Comparison of ENCODE assay signal across 15 mouse cellular contexts in the genomic region with DNA sequence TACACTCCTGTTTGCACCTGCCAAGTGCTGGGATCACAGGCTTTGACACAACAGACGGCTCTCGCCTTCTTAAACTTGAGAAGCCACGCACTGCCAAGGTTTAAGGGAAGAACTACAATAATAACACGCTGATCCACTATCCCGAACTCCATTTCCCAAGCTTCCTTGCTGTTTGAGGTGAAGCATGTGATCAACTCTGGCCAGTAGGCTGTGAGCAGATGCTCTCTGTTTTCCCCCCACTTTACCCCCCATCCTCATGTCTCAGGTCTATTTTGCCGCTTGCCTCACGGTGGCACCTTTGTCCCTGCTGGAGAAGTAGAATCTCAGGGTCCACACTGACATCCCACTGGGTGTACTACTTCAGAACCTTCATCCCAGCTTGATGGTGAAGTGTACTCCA. TPM values are rescaled to one million over a fixed set of nuclear protein-coding genes. Genes with fewer than 3 reads are reported as not detected.
DNase-seq lines count a peak whose midpoint lies in the region; ATAC-seq lines count a peak whose summit lies in the region.
"Had no signal": no experiment of that assay in that cellular context is flagged by ENCODE, and none has a peak within 500 bp of the region (broad histone marks: within the 10 kb centered on the region; RNA-seq: fewer than 3 reads in every experiment).

No protein-coding gene starts in this region.

- H3K27me3 ChIP-seq in intestine, embryonic 16.5 days (replicated peaks; ENCODE audit: control insufficient read depth, insufficient read depth, low read length) = no peaks in the 10 kb centered on the region
- H3K27me3 ChIP-seq in intestine, embryonic 15.5 days (replicated peaks) = no peaks in the 10 kb centered on the region

- no peak overlapping the region for H3K9ac ChIP-seq in intestine, embryonic 16.5 days (ENCODE audit: low read depth, low read length)
- H3K9ac ChIP-seq in intestine, embryonic 15.5 days = no peak overlapping the region
- H3K9ac ChIP-seq: liver, embryonic 14.5 days had no signal

- ATAC-seq in intestine, embryonic 16.5 days = peak; percentile 22; the same call in 1 of the 2 replicates
- no peak for ATAC-seq in intestine, embryonic 15.5 days
- ATAC-seq: intestine, postnatal 0 days had no signal

- 35% methylated on average over 7 of the region's 7 CpGs for WGBS in intestine, embryonic 16.5 days
- WGBS in intestine, embryonic 15.5 days = 35% methylated on average over 7 of the region's 7 CpGs

- DNase-seq in cerebellum, adult 9-10 months = peak; percentile 18
- no peak for DNase-seq in cerebellum, postnatal 14 days
- peak; percentile 22 for DNase-seq in right cerebral cortex, postnatal 25 days
- no peak for DNase-seq in right cerebral cortex, postnatal 14 days
- peak; percentile 67 for DNase-seq in telencephalon, adult 2 months (ENCODE audit: low read depth, low spot score)
- no peak for DNase-seq in layer of hippocampus, postnatal 14 days (ENCODE audit: low spot score in 2 of 2)
- DNase-seq: thymus, postnatal 36 days had no signal

- H3K4me2 ChIP-seq in intestine, embryonic 16.5 days (ENCODE audit: low read depth, low read length) = no peak overlapping the region
- H3K4me2 ChIP-seq in intestine, embryonic 15.5 days (replicated peaks) = no peak overlapping the region
- H3K4me2 ChIP-seq: heart, embryonic 11.5 days had no signal

- H3K9me3 ChIP-seq in intestine, embryonic 16.5 days (ENCODE audit: control insufficient read depth, low read length) = no peaks in the 10 kb centered on the region
- H3K9me3 ChIP-seq in intestine, embryonic 15.5 days = no peaks in the 10 kb centered on the region

- H3K4me3 ChIP-seq in intestine, embryonic 16.5 days (ENCODE audit: low read length) = no peak overlapping the region
- no peak overlapping the region for H3K4me3 ChIP-seq in intestine, embryonic 15.5 days (replicated peaks)
- H3K4me3 ChIP-seq: megakaryocyte, embryonic 14.5 days had no signal

- H3K36me3 ChIP-seq in intestine, embryonic 16.5 days (ENCODE audit: control insufficient read depth, insufficient read depth, low read length) = no peaks in the 10 kb centered on the region
- H3K36me3 ChIP-seq in intestine, embryonic 15.5 days = no peaks in the 10 kb centered on the region

- H3K4me1 ChIP-seq in intestine, embryonic 16.5 days (ENCODE audit: control insufficient read depth, insufficient read depth, low read length) = no peaks in the 10 kb centered on the region
- no peaks in the 10 kb centered on the region for H3K4me1 ChIP-seq in intestine, embryonic 15.5 days (replicated peaks)

- H3K27ac ChIP-seq in intestine, embryonic 16.5 days (ENCODE audit: low read length) = no peak overlapping the region
- H3K27ac ChIP-seq in intestine, embryonic 15.5 days = no peak overlapping the region
- H3K27ac ChIP-seq: liver, embryonic 14.5 days had no signal

RNA-seq across cellular contexts. Expression of gene LTO1, which starts 6.2 kb away (rescaled TPM):
- 22.7 and 24.4 TPM in 2 replicates for polyA plus RNA-seq in intestine, embryonic 16.5 days (2015; fragmentation: Nextera tagmentation; extraction: Ambion mirVana)
- 24.1 and 25.2 TPM in 2 replicates for polyA plus RNA-seq in intestine, embryonic 15.5 days (2015; fragmentation: Nextera tagmentation; extraction: Ambion mirVana)
- total RNA-seq in layer of hippocampus, postnatal 14 days (2021) = 10 to 100 TPM; 24.0 to 29.0 TPM

RNA-seq across cellular contexts. Expression of gene Fgf15, which starts 12.4 kb away (rescaled TPM):
- 0.15 and 0.33 TPM in 2 replicates for polyA plus RNA-seq in intestine, embryonic 16.5 days (2015; fragmentation: Nextera tagmentation; extraction: Ambion mirVana)
- polyA plus RNA-seq in intestine, embryonic 15.5 days (2015; fragmentation: Nextera tagmentation; extraction: Ambion mirVana) = 0.23 TPM in 1 of 2 replicates, not detected in the other
- not detected for total RNA-seq in layer of hippocampus, postnatal 14 days (2021)
- polyA plus RNA-seq: cortical plate, adult 2 months; frontal cortex, adult 2 months had no signal

RNA-seq across cellular contexts. Expression of gene Ccnd1, which starts 31.0 kb away (rescaled TPM):
- polyA plus RNA-seq in intestine, embryonic 16.5 days (2015; fragmentation: Nextera tagmentation; extraction: Ambion mirVana) = 59.3 and 72.2 TPM in 2 replicates
- 66.8 and 77.9 TPM in 2 replicates for polyA plus RNA-seq in intestine, embryonic 15.5 days (2015; fragmentation: Nextera tagmentation; extraction: Ambion mirVana)
- 10 to 100 TPM; 29.0 to 29.6 TPM for total RNA-seq in layer of hippocampus, postnatal 14 days (2021)

Comparison
In these comparisons a context has a peak if more than half of its experiments do, and no peak if none do; other contexts are left out.
1. DNase-seq: peak in cerebellum, adult 9-10 months (single experiment), right cerebral cortex, postnatal 25 days (single experiment) and telencephalon, adult 2 months (single experiment); none in cerebellum, postnatal 14 days (0 of 2), right cerebral cortex, postnatal 14 days (single experiment) and layer of hippocampus, postnatal 14 days (0 of 2).